Mouse (Mus musculus) forebrain, embryonic 12.5 days (tissue): ENCODE data around the gene Atp5e. TPM values are rescaled to one million over a fixed set of nuclear protein-coding genes. Genes with fewer than 3 reads are reported as not detected.
A peak's percentile ranks its signal among the peaks of the same experiment; 100 is the strongest.

Source experiments
- ATAC-seq: fragments of 200-750 bp; cut with Nextera tagmentation; 2 replicates; pipeline ENCODE4 v1.8.0; 2017; ENCODE audit warnings: moderate TSS enrichment; ENCODE audit not compliant: low FRiP score
- H3K27ac ChIP-seq: fragments of 300-500 bp; sonication (generic); 2 replicates; pipeline ENCODE4 v1.5.1; 2016; ENCODE audit warnings: mild to moderate bottlenecking
- H3K27me3 ChIP-seq: fragments of 300-500 bp; sonication (generic); 2 replicates; pipeline ENCODE4 v1.6.1; 2016; ENCODE audit warnings: mild to moderate bottlenecking
- H3K36me3 ChIP-seq: fragments of 300-500 bp; sonication (generic); replicated peaks from 2 replicates; pipeline ENCODE4 v1.6.1; 2016; ENCODE audit warnings: mild to moderate bottlenecking
- H3K4me1 ChIP-seq: fragments of 300-500 bp; sonication (generic); 2 replicates; pipeline ENCODE4 v1.6.1; 2016
- H3K4me2 ChIP-seq: fragments of 300-500 bp; sonication (generic); 2 replicates; pipeline ENCODE4 v1.6.1; 2016; ENCODE audit warnings: mild to moderate bottlenecking, moderate library complexity
- H3K4me3 ChIP-seq: fragments of 300-500 bp; sonication (generic); replicated peaks from 2 replicates; pipeline ENCODE4 v1.5.1; 2016; ENCODE audit warnings: mild to moderate bottlenecking
- H3K9ac ChIP-seq: fragments of 300-500 bp; sonication (generic); 2 replicates; pipeline ENCODE4 v1.6.1; 2016; ENCODE audit warnings: mild to moderate bottlenecking
- H3K9me3 ChIP-seq: fragments of 300-500 bp; sonication (generic); 2 replicates; pipeline ENCODE4 v1.6.1; 2016
- WGBS: fragments of 180-500 bp; shearing (Covaris S2); methylation state at CpG from one replicate; pipeline ENCODE4 v1.1.7; 2016; 5-methylcytosine and 5-hydroxymethylcytosine counted together
- polyA plus RNA-seq: library from polyadenylated mRNA; unstranded; fragments of >200 nt; fragmentation: Nextera tagmentation; extraction: Ambion mirVana; gene quantifications from 2 replicates; pipeline ENCODE4 v1.2.1, GENCODE M21; 2016

Gene Atp5e
- polyA plus RNA-seq, 1 experiment from 2014 or later = 766 TPM

GRCm38 (mm10) chr2:174472818-174473549, 9.1 kb upstream of the Atp5e start, which contains the start of gene Prelid3b:
Gene Prelid3b (minus strand): TSS chr2:174473081.
- Histone ChIP-seq H3K36me3 (peaks cover 12% of the 10 kb centered on the region), H3K27me3 (no peaks in the 10 kb centered on the region), H3K4me2 (peak within 1 kb of the TSS; percentile 75), H3K9me3 (no peaks in the 10 kb centered on the region), H3K4me3 (peak within 1 kb of the TSS; percentile 70), H3K9ac (peak within 1 kb of the TSS; percentile 75), H3K4me1 (peaks cover 15% of the 10 kb centered on the region), H3K27ac (peak within 1 kb of the TSS; percentile 79)
- 2% methylated on average over 53 of the region's 53 CpGs for WGBS
- ATAC-seq = peak; percentile 99

DNA sequence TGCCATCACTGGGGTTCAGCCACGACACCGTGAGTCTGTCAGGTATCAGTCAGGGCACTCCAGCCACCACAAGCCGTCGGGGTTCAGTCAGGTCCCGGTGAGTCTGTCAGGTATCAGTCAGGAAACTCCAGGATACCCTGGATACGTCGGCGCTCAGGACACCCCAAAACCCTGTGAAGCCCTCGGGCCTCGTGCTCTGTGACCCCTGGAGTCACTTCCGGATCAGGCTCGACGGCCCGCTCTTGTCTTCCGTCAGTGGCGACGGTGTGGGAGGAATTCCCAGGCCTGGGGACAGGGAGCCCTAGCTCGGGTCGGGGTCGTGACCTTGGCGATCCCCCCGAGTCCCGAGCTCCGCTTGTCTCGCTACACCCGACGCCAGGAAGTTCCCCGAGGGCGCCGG, 8.5 kb upstream of the Atp5e start:
- peak overlapping the region; percentile 75 for H3K4me2 ChIP-seq
- H3K9me3 ChIP-seq = no peaks in the 10 kb centered on the region
- WGBS = 9% methylated on average over 30 of the region's 30 CpGs
- H3K27me3 ChIP-seq = no peaks in the 10 kb centered on the region
- H3K4me3 ChIP-seq = peak overlapping the region; percentile 70
- H3K27ac ChIP-seq = peak overlapping the region; percentile 79
- peaks cover 15% of the 10 kb centered on the region for H3K4me1 ChIP-seq
- H3K36me3 ChIP-seq = peaks cover 13% of the 10 kb centered on the region
- no peak; the same call in 1 of the 2 replicates for ATAC-seq
- peak overlapping the region; percentile 75 for H3K9ac ChIP-seq

DNA sequence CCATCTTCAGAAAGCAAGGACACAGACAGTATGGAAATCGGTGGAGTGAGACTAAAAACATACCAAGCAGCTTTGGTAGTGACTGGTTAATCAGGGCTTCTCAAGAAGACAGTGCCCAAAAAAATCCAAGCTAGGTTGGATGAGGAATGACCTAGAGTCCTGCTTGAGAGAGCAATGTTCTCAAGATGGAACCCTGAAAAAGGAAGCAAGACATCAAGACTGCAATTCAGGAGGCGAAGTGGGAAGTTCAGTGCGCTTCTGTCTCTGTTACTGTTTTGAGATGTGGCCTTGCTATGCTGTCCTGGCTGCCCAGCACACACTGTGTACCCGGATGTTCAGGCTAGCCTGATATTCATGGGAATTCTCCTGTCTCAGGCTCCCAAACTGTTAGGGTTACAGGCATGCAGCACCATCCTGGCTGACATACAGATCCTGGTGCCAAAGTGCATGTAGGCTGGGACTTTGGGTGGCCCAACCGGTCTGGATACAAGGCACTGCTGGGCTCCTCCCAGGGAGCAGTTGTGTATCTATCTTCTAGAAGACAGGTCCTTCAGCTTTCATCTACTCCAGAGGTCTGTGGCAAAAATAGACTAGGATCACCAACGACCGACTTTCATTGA, 7.0 kb upstream of the Atp5e start:
- Histone ChIP-seq H3K9me3 (no peaks in the 10 kb centered on the region), H3K4me2 (no peak overlapping the region), H3K27me3 (no peaks in the 10 kb centered on the region), H3K9ac (no peak overlapping the region), H3K36me3 (peaks cover 26% of the 10 kb centered on the region), H3K4me3 (no peak overlapping the region), H3K4me1 (peaks cover 15% of the 10 kb centered on the region), H3K27ac (no peak overlapping the region)
- ATAC-seq = no peak
- 98% methylated on average over 7 of the region's 7 CpGs for WGBS

DNA sequence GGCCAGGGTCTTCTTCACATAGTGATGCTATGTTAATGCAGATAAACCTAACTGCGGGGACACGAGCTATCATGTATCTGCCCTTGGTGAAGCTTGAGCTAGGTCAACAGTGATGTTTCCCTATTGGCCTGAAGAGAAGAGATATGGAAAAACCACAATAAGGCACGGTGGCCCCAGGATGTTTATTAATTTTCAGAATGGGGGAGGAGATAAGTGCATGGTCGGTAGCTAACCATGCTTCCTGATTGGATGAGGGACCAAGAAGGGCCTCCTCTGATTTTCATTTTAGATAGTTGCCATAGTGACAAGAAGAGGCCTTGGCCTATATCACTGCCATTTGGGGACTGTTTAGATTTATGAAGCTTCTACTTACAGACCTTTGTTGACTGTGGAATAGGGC, 6.4 kb upstream of the Atp5e start:
- H3K4me3 ChIP-seq = no peak overlapping the region
- no peaks in the 10 kb centered on the region for H3K9me3 ChIP-seq
- H3K27ac ChIP-seq = no peak overlapping the region
- ATAC-seq = no peak
- no peaks in the 10 kb centered on the region for H3K27me3 ChIP-seq
- peaks cover 31% of the 10 kb centered on the region for H3K36me3 ChIP-seq
- H3K9ac ChIP-seq = no peak overlapping the region
- WGBS = 92% methylated on average over 4 of the region's 4 CpGs
- H3K4me2 ChIP-seq = no peak overlapping the region
- peaks cover 15% of the 10 kb centered on the region for H3K4me1 ChIP-seq

DNA sequence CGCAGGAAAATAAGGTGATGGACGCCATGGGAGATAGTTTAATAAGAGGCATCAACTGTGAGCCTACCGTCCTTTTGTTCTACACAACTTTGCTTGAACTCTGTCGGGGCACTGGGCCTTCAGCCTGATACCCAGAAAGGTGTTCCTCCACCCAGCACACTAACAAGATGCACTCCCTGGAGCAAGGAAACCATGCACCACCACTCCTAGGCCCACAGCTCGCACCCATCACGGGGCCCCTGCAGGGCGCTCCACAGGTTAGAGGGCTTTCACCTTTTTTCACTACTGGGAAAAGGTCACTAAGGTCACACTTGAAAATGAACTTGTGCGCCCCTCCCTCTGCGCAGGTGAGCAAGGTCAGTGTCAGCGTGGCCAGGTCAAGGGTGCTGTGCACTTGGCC, 535 bp downstream of the Atp5e start:
- Histone ChIP-seq H3K27ac (0 out of 2 replicates have a peak overlapping the region, but pooled peaks have one; percentile 56), H3K4me2 (peak overlapping the region; percentile 94), H3K4me1 (peaks cover 15% of the 10 kb centered on the region), H3K4me3 (peak overlapping the region; percentile 81), H3K9ac (peak overlapping the region; percentile 75), H3K36me3 (peaks cover 45% of the 10 kb centered on the region), H3K9me3 (no peaks in the 10 kb centered on the region), H3K27me3 (no peaks in the 10 kb centered on the region)
- WGBS = 46% methylated on average over 10 of the region's 10 CpGs
- ATAC-seq = peak; percentile 33

DNA sequence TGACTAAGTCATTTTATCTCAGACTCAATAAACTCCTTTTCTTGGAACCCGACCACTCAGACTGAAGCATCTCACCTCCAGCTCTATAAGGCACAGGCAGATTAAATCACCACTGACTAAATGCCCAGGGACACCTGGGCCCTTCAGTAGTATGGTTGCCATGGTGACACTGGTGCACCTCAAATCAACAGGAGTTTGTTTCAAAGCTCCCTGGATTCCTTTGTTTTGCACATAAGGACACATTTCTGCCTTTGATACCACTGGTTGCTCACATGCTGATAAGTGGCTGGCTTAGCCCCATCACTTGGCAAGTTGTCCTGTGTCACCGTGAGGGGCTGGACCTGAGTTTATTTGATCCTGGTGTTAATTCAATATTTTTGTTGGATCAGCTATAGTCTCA, 4.5 kb downstream of the Atp5e start:
- Histone ChIP-seq H3K9me3 (no peaks in the 10 kb centered on the region), H3K27ac (no peak overlapping the region), H3K9ac (no peak overlapping the region), H3K4me1 (peaks cover 15% of the 10 kb centered on the region), H3K36me3 (peaks cover 23% of the 10 kb centered on the region), H3K27me3 (no peaks in the 10 kb centered on the region), H3K4me2 (no peak overlapping the region), H3K4me3 (no peak overlapping the region)
- ATAC-seq = no peak
- 71% methylated on average over 2 of the region's 2 CpGs for WGBS

- no peak overlapping the region for H3K4me3 ChIP-seq
- H3K27ac ChIP-seq = no peak overlapping the region
- no peaks in the 10 kb centered on the region for H3K27me3 ChIP-seq
- no peaks in the 10 kb centered on the region for H3K4me1 ChIP-seq
- no peaks in the 10 kb centered on the region for H3K9me3 ChIP-seq
- no peaks in the 10 kb centered on the region for H3K36me3 ChIP-seq
- H3K9ac ChIP-seq = no peak overlapping the region
- ATAC-seq = no peak
- 75% methylated on average over 7 of the region's 7 CpGs for WGBS
- H3K4me2 ChIP-seq = no peak overlapping the region
Measured at GRCm38 (mm10) chr2:174453681-174454080, 10.2 kb downstream of the Atp5e start.

- no peak within 1 kb of the TSS for H3K27ac ChIP-seq
- no peaks in the 10 kb centered on the region; the same call in 1 of the 2 replicates for H3K27me3 ChIP-seq
- no peak for ATAC-seq
- 77% methylated on average over 4 of the region's 4 CpGs for WGBS
- H3K4me2 ChIP-seq = no peak within 1 kb of the TSS
- H3K4me3 ChIP-seq = no peak within 1 kb of the TSS
- peaks cover 8% of the 10 kb centered on the region; the same call in 1 of the 2 replicates for H3K4me1 ChIP-seq
- no peaks in the 10 kb centered on the region for H3K9me3 ChIP-seq
- no peaks in the 10 kb centered on the region for H3K36me3 ChIP-seq
- H3K9ac ChIP-seq = no peak within 1 kb of the TSS
Measured at GRCm38 (mm10) chr2:174450353-174450752, 13.6 kb downstream of the Atp5e start, which contains the start of gene Tubb1. Gene Tubb1 (plus strand): TSS chr2:174450695.

GRCm38 (mm10) chr2:174448405-174448804, 15.5 kb downstream of the Atp5e start:
- Histone ChIP-seq H3K4me3 (no peak overlapping the region), H3K9ac (no peak overlapping the region), H3K4me1 (peaks cover 8% of the 10 kb centered on the region; the same call in 1 of the 2 replicates), H3K27me3 (no peaks in the 10 kb centered on the region; the same call in 1 of the 2 replicates), H3K27ac (no peak overlapping the region), H3K36me3 (no peaks in the 10 kb centered on the region), H3K4me2 (no peak overlapping the region), H3K9me3 (no peaks in the 10 kb centered on the region)
- WGBS = 94% methylated on average over 4 of the region's 4 CpGs
- no peak for ATAC-seq

- no peak overlapping the region for H3K4me3 ChIP-seq
- H3K4me1 ChIP-seq = peaks cover 8% of the 10 kb centered on the region; the same call in 1 of the 2 replicates
- no peaks in the 10 kb centered on the region for H3K36me3 ChIP-seq
- no peak overlapping the region for H3K4me2 ChIP-seq
- H3K9ac ChIP-seq = no peak overlapping the region; the same call in 1 of the 2 replicates
- 60% methylated on average over 8 of the region's 8 CpGs for WGBS
- no peaks in the 10 kb centered on the region for H3K9me3 ChIP-seq
- no peak overlapping the region for H3K27ac ChIP-seq
- ATAC-seq = no peak
- no peaks in the 10 kb centered on the region; the same call in 1 of the 2 replicates for H3K27me3 ChIP-seq
Measured at GRCm38 (mm10) chr2:174446905-174447304, 17.0 kb downstream of the Atp5e start.

DNA sequence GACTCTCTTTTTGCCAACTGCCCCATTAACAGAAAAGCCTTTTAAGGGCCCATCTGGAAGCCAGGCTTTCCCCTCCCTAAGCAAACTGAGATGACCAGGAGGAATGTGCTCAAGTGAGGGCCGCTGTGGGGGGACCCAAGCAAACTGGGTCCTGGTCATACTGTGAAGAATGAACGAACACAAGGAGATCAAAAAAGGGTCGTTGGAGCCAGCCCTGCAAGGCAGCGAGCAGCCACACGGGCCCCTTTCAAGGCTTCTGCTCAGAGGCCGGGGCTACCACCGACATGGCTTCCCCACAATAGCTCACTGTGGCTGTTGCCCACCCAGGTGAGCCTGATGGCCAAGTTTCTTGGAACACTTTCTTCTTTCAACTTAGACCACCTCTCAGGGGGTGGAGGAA, 17.4 kb downstream of the Atp5e start:
- peaks cover 8% of the 10 kb centered on the region; the same call in 1 of the 2 replicates for H3K4me1 ChIP-seq
- H3K9me3 ChIP-seq = no peaks in the 10 kb centered on the region
- H3K4me2 ChIP-seq = no peak overlapping the region
- WGBS = 61% methylated on average over 7 of the region's 7 CpGs
- no peak overlapping the region for H3K9ac ChIP-seq
- no peaks in the 10 kb centered on the region; the same call in 1 of the 2 replicates for H3K27me3 ChIP-seq
- ATAC-seq = no peak
- H3K36me3 ChIP-seq = no peaks in the 10 kb centered on the region
- H3K27ac ChIP-seq = no peak overlapping the region
- no peak overlapping the region for H3K4me3 ChIP-seq

- no peak for ATAC-seq
- Histone ChIP-seq H3K9me3 (no peaks in the 10 kb centered on the region), H3K27me3 (no peaks in the 10 kb centered on the region; the same call in 1 of the 2 replicates), H3K4me3 (no peak overlapping the region), H3K27ac (no peak overlapping the region), H3K9ac (no peak overlapping the region), H3K4me1 (peaks cover 8% of the 10 kb centered on the region; the same call in 1 of the 2 replicates), H3K4me2 (no peak overlapping the region), H3K36me3 (no peaks in the 10 kb centered on the region)
- whole genome bisulfite sequencing = 80% methylated on average over 6 of the region's 6 CpGs
Measured at GRCm38 (mm10) chr2:174445018-174445417, 18.9 kb downstream of the Atp5e start.
